Mouse (Mus musculus): ENCODE measurements around the gene Gm5726. TPM values are rescaled to one million over a fixed set of nuclear protein-coding genes. Genes with fewer than 3 reads are reported as not detected.
"Not testable (repeated sequence)": the region's sequence is repeated elsewhere in the genome, so short reads cannot be mapped to it uniquely, and the experiment has no call there.

Gm5726 gene
- polyA plus RNA-seq (2015; fragmentation: Nextera tagmentation; extraction: Ambion mirVana) = not detected in 2 replicates

DNA sequence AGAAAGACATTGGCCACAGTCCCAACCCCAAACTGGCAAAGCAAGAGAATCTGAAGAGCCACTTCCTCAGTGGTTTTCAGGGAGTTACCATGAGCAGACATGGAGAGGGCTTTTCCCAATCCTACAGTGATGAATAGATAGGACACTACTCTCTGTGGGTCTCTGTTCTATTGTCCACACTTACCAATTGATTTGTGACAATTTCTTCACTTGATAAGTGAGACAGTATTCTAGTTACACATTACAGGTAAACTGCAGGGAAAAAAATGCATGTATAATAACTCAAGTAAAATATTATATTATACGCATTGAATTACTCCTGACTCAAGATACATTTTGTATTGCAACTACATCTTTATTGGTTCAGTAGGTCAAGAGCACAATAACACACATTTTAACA is at the start of gene Gm5726:
Gene Gm5726 (minus strand): TSS at position 101 of the 400 bp plus-strand sequence.
- not testable (repeated sequence) for H3K36me3 ChIP-seq; H3K4me2 ChIP-seq; ATAC-seq (ENCODE audit: insufficient number of reproducible peaks, insufficient read depth, low FRiP score, low TSS enrichment, low read depth); H3K4me3 ChIP-seq; H3K27ac ChIP-seq; H3K9ac ChIP-seq; H3K4me1 ChIP-seq; H3K9me3 ChIP-seq; H3K27me3 ChIP-seq
- no CpG with 5 or more reads among the region's 1 CpGs for WGBS

DNA sequence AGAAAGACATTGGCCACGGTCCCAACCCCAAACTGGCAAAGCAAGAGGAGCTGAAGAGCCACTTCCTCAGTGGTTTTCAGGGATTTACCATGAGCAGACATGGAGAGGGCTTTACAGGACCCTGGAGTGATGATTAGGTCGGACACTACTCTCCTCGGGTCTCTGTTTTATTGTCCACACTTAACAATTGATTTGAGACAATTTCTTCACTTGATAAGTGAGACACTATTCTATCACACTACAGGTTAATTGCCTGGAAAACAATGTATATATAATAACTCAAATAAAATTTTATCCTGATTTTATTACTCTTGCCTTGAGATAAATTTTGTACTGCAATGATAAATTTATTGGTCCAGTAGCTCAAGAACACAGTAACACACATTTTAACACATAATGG is 30.6 kb upstream of the Gm5726 start, which contains the start of gene Gm4141:
Gene Gm4141 (minus strand): TSS at position 101 of the 400 bp plus-strand sequence.
- H3K9ac ChIP-seq; ATAC-seq (ENCODE audit: insufficient number of reproducible peaks, insufficient read depth, low FRiP score, low TSS enrichment, low read depth); H3K36me3 ChIP-seq; H3K4me1 ChIP-seq; H3K27ac ChIP-seq; H3K4me3 ChIP-seq; H3K27me3 ChIP-seq; H3K9me3 ChIP-seq; H3K4me2 ChIP-seq: not testable (repeated sequence)
- WGBS = no CpG with 5 or more reads among the region's 3 CpGs

DNA sequence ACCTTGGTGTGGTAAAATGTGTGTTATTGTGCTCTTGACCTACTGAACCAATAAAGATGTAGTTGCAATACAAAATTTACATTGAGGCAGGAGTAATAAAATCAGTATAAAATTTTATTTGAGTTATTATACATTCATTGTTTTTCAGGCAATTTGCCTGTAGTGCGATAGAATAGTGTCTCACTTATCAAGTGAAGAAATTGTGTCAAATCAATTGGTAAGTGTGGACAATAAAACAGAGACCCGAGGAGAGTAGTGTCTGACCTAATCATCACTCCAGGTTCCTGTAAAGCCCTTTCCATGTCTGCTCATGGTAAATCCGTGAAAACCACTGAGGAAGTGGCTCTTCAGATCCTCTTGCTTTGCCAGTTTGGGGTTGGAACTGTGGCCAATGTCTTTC is 12.0 kb downstream of the Gm5726 start, which contains the start of gene Vmn1r104:
Gene Vmn1r104 (plus strand): TSS at position 301 of the 400 bp plus-strand sequence.
- not testable (repeated sequence) for H3K27ac ChIP-seq; H3K9ac ChIP-seq; ATAC-seq (ENCODE audit: insufficient number of reproducible peaks, insufficient read depth, low FRiP score, low TSS enrichment, low read depth); H3K4me2 ChIP-seq; H3K9me3 ChIP-seq; H3K27me3 ChIP-seq; H3K4me1 ChIP-seq; H3K36me3 ChIP-seq; H3K4me3 ChIP-seq
- WGBS = no CpG with 5 or more reads among the region's 3 CpGs

- H3K4me2 ChIP-seq; H3K27me3 ChIP-seq; H3K9me3 ChIP-seq; H3K27ac ChIP-seq; H3K36me3 ChIP-seq; H3K9ac ChIP-seq; H3K4me3 ChIP-seq; H3K4me1 ChIP-seq; ATAC-seq (ENCODE audit: insufficient number of reproducible peaks, insufficient read depth, low FRiP score, low TSS enrichment, low read depth): not testable (repeated sequence)
- 33% methylated on average over 1 of the region's 3 CpGs for WGBS
Observed at GRCm38 (mm10) chr7:20510434-20510833, 35.1 kb downstream of the Gm5726 start, which contains the start of gene Vmn1r103. Vmn1r103 (minus strand) TSS chr7:20510534.

Other genes starting within 250 kb of the Gm5726 start
- gene Gm4133, start 211.7 kb downstream of the Gm5726 start, polyA plus RNA-seq (2015; fragmentation: Nextera tagmentation; extraction: Ambion mirVana) = not detected in 2 replicates
- gene Gm5728, start 170.3 kb downstream of the Gm5726 start, polyA plus RNA-seq (2015; fragmentation: Nextera tagmentation; extraction: Ambion mirVana) = not detected in 2 replicates
- gene Vmn1r100, start 127.8 kb downstream of the Gm5726 start, polyA plus RNA-seq (2015; fragmentation: Nextera tagmentation; extraction: Ambion mirVana) = not detected in 2 replicates
- not detected in 2 replicates for gene Vmn1r101, start 103.2 kb downstream of the Gm5726 start, polyA plus RNA-seq (2015; fragmentation: Nextera tagmentation; extraction: Ambion mirVana)
- gene Gm10670, start 70.8 kb downstream of the Gm5726 start, polyA plus RNA-seq (2015; fragmentation: Nextera tagmentation; extraction: Ambion mirVana) = not detected in 2 replicates
- not detected in 2 replicates for gene Vmn1r103, start 35.2 kb downstream of the Gm5726 start, polyA plus RNA-seq (2015; fragmentation: Nextera tagmentation; extraction: Ambion mirVana)
- gene Vmn1r104, start 11.9 kb downstream of the Gm5726 start, polyA plus RNA-seq (2015; fragmentation: Nextera tagmentation; extraction: Ambion mirVana) = not detected in 2 replicates
- gene Gm4141, start 30.5 kb upstream of the Gm5726 start, polyA plus RNA-seq (2015; fragmentation: Nextera tagmentation; extraction: Ambion mirVana) = not detected in 2 replicates
- not detected in 2 replicates for gene Gm4513, start 53.3 kb upstream of the Gm5726 start, polyA plus RNA-seq (2015; fragmentation: Nextera tagmentation; extraction: Ambion mirVana)
- gene Vmn1r107, start 123.2 kb upstream of the Gm5726 start, polyA plus RNA-seq (2015; fragmentation: Nextera tagmentation; extraction: Ambion mirVana) = not detected in 2 replicates
- not detected in 2 replicates for gene Vmn1r111, start 157.5 kb upstream of the Gm5726 start, polyA plus RNA-seq (2015; fragmentation: Nextera tagmentation; extraction: Ambion mirVana)
- not detected in 2 replicates for gene Gm10668, start 184.9 kb upstream of the Gm5726 start, polyA plus RNA-seq (2015; fragmentation: Nextera tagmentation; extraction: Ambion mirVana)
- not detected in 2 replicates for gene Vmn1r112, start 225.4 kb upstream of the Gm5726 start, polyA plus RNA-seq (2015; fragmentation: Nextera tagmentation; extraction: Ambion mirVana)
- gene Vmn1r113, start 241.5 kb upstream of the Gm5726 start, polyA plus RNA-seq (2015; fragmentation: Nextera tagmentation; extraction: Ambion mirVana) = not detected in 2 replicates